Mouse (Mus musculus): Measurements from ENCODE around the gene Drc3. TPM values are rescaled to one million over a fixed set of nuclear protein-coding genes. Genes with fewer than 3 reads are reported as not detected.

The Drc3 gene
- polyA plus RNA-seq, 1 experiment from 2014 or later = 2.5 TPM

DNA sequence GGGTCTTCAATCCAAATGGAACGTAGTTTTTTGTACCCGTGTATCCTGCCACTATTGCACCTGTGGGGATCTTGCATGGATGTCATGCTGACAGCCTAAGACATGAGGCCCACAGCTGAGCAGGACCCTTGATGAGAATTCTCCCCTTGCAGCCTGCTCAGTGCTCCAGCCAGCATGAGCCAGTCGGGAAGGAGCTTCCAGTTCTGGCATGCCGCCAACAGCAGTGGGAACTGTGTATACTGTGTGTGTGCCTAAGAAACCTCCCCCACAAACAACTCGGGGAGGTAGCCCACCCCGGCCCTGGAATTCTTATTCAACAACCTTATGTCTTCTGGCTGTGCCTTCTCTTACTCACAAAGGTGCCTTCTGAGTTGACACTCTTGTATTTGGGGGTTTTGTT is 43.4 kb downstream of the Drc3 start:
- H3K36me3 ChIP-seq (ENCODE audit: control insufficient read depth, insufficient read depth) = peaks cover 12% of the 10 kb centered on the region
- H3K4me1 ChIP-seq (ENCODE audit: control insufficient read depth, insufficient read depth, low read length) = no peaks in the 10 kb centered on the region
- ATAC-seq (replicated peaks; ENCODE audit: extremely low read depth, insufficient read depth, low FRiP score) = no peak
- WGBS = 57% methylated on average over 6 of the region's 6 CpGs
- H3K27me3 ChIP-seq (ENCODE audit: control insufficient read depth, insufficient read depth, low read length) = no peaks in the 10 kb centered on the region
- H3K9ac ChIP-seq (ENCODE audit: low read length) = no peak overlapping the region
- H3K4me2 ChIP-seq (ENCODE audit: low read depth, low read length) = no peak overlapping the region
- H3K4me3 ChIP-seq (ENCODE audit: low read length) = no peak overlapping the region
- H3K9me3 ChIP-seq (replicated peaks; ENCODE audit: control insufficient read depth, low read length) = no peaks in the 10 kb centered on the region
- H3K27ac ChIP-seq (ENCODE audit: low read length) = no peak overlapping the region

DNA sequence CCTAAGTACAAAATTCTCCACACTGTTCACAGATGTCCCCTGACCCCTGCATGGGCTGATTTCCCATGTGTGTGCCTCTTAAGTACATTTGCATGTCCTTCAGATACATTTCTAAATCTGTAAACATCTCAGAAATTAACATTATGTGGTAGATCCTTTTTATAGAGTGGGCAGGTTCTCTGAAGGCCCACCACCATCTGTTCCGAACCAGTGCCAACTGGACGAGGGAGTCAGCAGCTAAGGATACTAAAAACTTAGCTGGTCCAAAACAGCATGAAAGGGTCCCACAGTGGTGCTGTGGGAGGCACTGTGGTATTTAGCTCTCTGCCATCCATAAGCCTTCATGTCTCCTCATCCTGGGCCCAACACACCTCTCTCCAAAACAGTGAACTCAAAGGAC is 44.0 kb downstream of the Drc3 start:
- 91% methylated on average over 2 of the region's 2 CpGs for whole genome bisulfite sequencing
- ATAC-seq (replicated peaks; ENCODE audit: extremely low read depth, insufficient read depth, low FRiP score) = no peak
- Histone ChIP-seq H3K4me3 (ENCODE audit: low read length) (no peak overlapping the region), H3K9ac (ENCODE audit: low read length) (no peak overlapping the region), H3K36me3 (ENCODE audit: control insufficient read depth, insufficient read depth) (peaks cover 18% of the 10 kb centered on the region), H3K9me3 (replicated peaks; ENCODE audit: control insufficient read depth, low read length) (no peaks in the 10 kb centered on the region), H3K27ac (ENCODE audit: low read length) (no peak overlapping the region), H3K4me2 (ENCODE audit: low read depth, low read length) (no peak overlapping the region), H3K4me1 (ENCODE audit: control insufficient read depth, insufficient read depth, low read length) (no peaks in the 10 kb centered on the region), H3K27me3 (ENCODE audit: control insufficient read depth, insufficient read depth, low read length) (no peaks in the 10 kb centered on the region)

DNA sequence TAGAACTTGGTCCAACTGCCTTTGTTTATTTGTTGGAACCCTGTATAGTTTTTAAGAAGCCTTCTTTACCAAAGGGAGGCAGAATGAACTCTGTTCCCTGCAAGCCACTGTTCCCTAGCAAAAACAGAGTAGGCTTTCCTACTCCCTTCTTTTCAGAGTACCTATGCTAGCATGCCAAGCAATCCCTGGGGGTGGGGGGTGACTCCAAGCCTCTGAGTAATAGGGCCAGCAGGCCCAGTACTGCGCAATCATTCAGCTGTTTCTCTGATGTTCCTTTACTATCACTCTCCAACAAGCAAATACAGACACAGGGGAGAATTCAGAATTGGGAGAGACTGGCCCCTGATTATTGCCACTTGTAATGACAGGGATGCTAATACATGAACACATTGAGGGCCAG is 53.5 kb downstream of the Drc3 start:
- Histone ChIP-seq H3K4me2 (ENCODE audit: low read depth, low read length) (no peak overlapping the region), H3K27ac (ENCODE audit: low read length) (no peak overlapping the region), H3K4me1 (ENCODE audit: control insufficient read depth, insufficient read depth, low read length) (no peaks in the 10 kb centered on the region), H3K36me3 (ENCODE audit: control insufficient read depth, insufficient read depth) (peaks cover 52% of the 10 kb centered on the region), H3K27me3 (ENCODE audit: control insufficient read depth, insufficient read depth, low read length) (no peaks in the 10 kb centered on the region), H3K4me3 (ENCODE audit: low read length) (no peak overlapping the region), H3K9me3 (replicated peaks; ENCODE audit: control insufficient read depth, low read length) (no peaks in the 10 kb centered on the region), H3K9ac (ENCODE audit: low read length) (no peak overlapping the region)
- 100% methylated on average over 1 of the region's 1 CpGs for WGBS
- ATAC-seq (replicated peaks; ENCODE audit: extremely low read depth, insufficient read depth, low FRiP score) = no peak

DNA sequence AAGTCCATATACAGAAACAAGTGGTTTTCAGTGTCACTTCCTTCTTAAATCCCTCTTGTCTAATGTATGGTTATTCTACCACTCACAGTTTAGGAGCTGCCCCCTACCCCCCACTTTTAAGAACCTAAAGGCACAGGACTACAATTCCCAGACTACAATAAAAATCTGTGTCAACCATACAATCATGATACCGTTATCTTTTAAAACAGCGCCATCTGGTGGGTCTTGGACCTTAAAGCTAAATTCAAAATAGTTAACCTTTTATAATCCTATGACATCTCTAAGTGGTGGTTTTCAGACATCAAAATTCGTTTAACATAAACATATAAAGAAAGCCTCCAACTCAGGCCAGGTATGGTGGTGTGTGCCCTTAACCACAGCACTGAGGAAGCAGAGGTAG is 59.0 kb downstream of the Drc3 start:
- no peaks in the 10 kb centered on the region for H3K9me3 ChIP-seq (replicated peaks; ENCODE audit: control insufficient read depth, low read length)
- WGBS = 13% methylated on average over 3 of the region's 3 CpGs
- no peak overlapping the region for H3K9ac ChIP-seq (ENCODE audit: low read length)
- H3K27ac ChIP-seq (ENCODE audit: low read length) = no peak overlapping the region
- no peaks in the 10 kb centered on the region for H3K27me3 ChIP-seq (ENCODE audit: control insufficient read depth, insufficient read depth, low read length)
- no peak overlapping the region for H3K4me2 ChIP-seq (ENCODE audit: low read depth, low read length)
- H3K36me3 ChIP-seq (ENCODE audit: control insufficient read depth, insufficient read depth) = peaks cover 17% of the 10 kb centered on the region
- H3K4me3 ChIP-seq (ENCODE audit: low read length) = no peak overlapping the region
- peaks cover 8% of the 10 kb centered on the region; the same call in 1 of the 2 replicates for H3K4me1 ChIP-seq (ENCODE audit: control insufficient read depth, insufficient read depth, low read length)
- ATAC-seq (replicated peaks; ENCODE audit: extremely low read depth, insufficient read depth, low FRiP score) = no peak

DNA sequence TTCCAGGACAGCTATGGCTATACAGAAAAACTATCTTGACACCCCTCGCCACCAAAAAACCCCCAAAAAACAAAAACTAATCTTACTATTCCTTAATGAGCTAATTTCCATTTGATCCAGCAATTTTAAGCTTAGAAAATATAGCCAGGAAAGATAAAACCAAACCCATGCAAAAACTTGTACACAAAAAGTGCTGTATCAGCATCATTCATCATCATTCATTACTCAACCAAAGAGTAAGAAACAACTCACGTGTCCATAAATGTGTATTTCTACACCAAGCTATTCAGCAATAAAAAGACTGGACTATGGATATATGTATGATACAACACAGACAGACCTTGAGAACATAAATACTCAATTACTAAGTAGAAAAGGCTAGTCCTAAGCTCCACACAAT is 59.8 kb downstream of the Drc3 start:
- H3K4me2 ChIP-seq (ENCODE audit: low read depth, low read length) = no peak overlapping the region
- ATAC-seq (replicated peaks; ENCODE audit: extremely low read depth, insufficient read depth, low FRiP score) = no peak
- WGBS = 91% methylated on average over 2 of the region's 2 CpGs
- no peaks in the 10 kb centered on the region for H3K9me3 ChIP-seq (replicated peaks; ENCODE audit: control insufficient read depth, low read length)
- H3K36me3 ChIP-seq (ENCODE audit: control insufficient read depth, insufficient read depth) = peaks cover 11% of the 10 kb centered on the region; the same call in 1 of the 2 replicates
- peaks cover 8% of the 10 kb centered on the region; the same call in 1 of the 2 replicates for H3K4me1 ChIP-seq (ENCODE audit: control insufficient read depth, insufficient read depth, low read length)
- H3K27ac ChIP-seq (ENCODE audit: low read length) = no peak overlapping the region
- no peak overlapping the region for H3K4me3 ChIP-seq (ENCODE audit: low read length)
- no peaks in the 10 kb centered on the region for H3K27me3 ChIP-seq (ENCODE audit: control insufficient read depth, insufficient read depth, low read length)
- H3K9ac ChIP-seq (ENCODE audit: low read length) = no peak overlapping the region

DNA sequence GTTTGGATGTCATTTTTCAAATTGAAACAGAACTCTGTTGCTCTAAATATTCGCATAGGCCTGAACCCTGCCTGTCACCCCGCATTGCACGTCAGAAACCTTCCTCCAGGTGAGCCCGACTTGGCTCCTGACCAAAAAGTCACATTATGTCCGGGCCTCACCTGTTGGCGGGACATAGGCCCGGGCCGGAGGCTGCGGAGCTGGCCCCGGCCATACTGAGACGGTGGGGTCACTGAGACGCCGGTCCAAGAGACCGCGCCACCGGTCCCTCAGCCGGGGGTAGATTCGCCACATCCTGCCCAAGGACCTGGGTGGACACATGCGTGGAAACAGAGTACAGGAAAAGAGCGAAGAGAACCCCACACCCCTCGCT is 63.4 kb downstream of the Drc3 start:
- no peaks in the 10 kb centered on the region for H3K9me3 ChIP-seq (replicated peaks; ENCODE audit: control insufficient read depth, low read length)

DNA sequence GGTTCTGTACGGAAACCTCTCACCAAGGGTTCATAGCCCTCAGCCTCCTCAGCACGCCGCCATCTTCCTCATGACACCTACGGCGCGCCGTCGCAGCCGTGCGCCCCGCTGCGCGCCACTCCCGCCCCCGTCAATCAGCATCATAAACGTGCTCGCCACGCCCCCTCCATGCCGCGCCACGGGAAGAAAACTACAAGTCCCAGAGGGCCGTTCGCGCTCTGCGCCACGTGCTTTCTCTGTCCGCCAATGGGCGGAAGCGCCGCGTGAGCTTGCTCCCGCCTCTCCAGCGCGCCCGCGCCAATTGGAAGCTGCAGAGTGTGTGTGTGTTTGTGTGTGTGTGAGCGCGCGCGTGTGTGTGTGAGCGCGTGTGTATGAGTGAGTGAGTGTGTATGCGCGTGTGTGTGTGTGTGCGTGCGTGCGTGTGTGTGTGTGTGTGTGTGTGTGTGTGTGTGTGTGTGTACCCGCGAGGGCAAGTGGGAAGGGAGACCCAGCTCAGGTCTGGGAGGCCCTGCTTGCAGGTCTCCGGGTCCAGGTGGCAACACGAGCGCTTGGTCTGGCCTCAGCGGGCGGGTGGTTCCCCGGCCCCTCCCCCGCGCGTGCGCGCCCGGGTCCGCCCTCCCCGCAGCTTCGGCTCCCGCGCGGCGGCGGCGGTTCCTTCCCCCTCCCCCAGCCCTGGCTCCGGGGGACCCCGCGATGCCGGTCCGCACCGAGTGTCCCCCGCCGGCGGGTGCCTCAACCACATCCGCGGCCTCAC is 64.0 kb downstream of the Drc3 start, which contains the start of gene Gid4:
Gene Gid4 (plus strand): TSS at position 183 of the 754 bp plus-strand sequence.
- peak; percentile 96 for ATAC-seq (replicated peaks; ENCODE audit: extremely low read depth, insufficient read depth, low FRiP score)
- under 1% methylated on average over 77 of the region's 81 CpGs for WGBS
- peak within 1 kb of the TSS; percentile 90 for H3K4me2 ChIP-seq (ENCODE audit: low read depth, low read length)
- H3K4me1 ChIP-seq (ENCODE audit: control insufficient read depth, insufficient read depth, low read length) = peaks cover 18% of the 10 kb centered on the region
- H3K27ac ChIP-seq (ENCODE audit: low read length) = peak within 1 kb of the TSS; percentile 74
- peak within 1 kb of the TSS; percentile 82 for H3K4me3 ChIP-seq (ENCODE audit: low read length)
- H3K9ac ChIP-seq (ENCODE audit: low read length) = peak within 1 kb of the TSS; percentile 86
- no peaks in the 10 kb centered on the region for H3K9me3 ChIP-seq (replicated peaks; ENCODE audit: control insufficient read depth, low read length)
- H3K27me3 ChIP-seq (ENCODE audit: control insufficient read depth, insufficient read depth, low read length) = no peaks in the 10 kb centered on the region
- H3K36me3 ChIP-seq (ENCODE audit: control insufficient read depth, insufficient read depth) = no peaks in the 10 kb centered on the region

More for the DNA sequence above, 63.4 kb downstream of the Drc3 start:
- Histone ChIP-seq H3K27me3 (ENCODE audit: control insufficient read depth, insufficient read depth, low read length) (no peaks in the 10 kb centered on the region), H3K4me3 (ENCODE audit: low read length) (peak overlapping the region; percentile 82), H3K27ac (ENCODE audit: low read length) (peak overlapping the region; percentile 70), H3K4me2 (ENCODE audit: low read depth, low read length) (peak overlapping the region; percentile 81), H3K9ac (ENCODE audit: low read length) (peak overlapping the region; percentile 86), H3K36me3 (ENCODE audit: control insufficient read depth, insufficient read depth) (no peaks in the 10 kb centered on the region), H3K4me1 (ENCODE audit: control insufficient read depth, insufficient read depth, low read length) (peaks cover 18% of the 10 kb centered on the region)
- ATAC-seq (replicated peaks; ENCODE audit: extremely low read depth, insufficient read depth, low FRiP score) = peak; percentile 45
- under 1% methylated on average over 21 of the region's 21 CpGs for WGBS

DNA sequence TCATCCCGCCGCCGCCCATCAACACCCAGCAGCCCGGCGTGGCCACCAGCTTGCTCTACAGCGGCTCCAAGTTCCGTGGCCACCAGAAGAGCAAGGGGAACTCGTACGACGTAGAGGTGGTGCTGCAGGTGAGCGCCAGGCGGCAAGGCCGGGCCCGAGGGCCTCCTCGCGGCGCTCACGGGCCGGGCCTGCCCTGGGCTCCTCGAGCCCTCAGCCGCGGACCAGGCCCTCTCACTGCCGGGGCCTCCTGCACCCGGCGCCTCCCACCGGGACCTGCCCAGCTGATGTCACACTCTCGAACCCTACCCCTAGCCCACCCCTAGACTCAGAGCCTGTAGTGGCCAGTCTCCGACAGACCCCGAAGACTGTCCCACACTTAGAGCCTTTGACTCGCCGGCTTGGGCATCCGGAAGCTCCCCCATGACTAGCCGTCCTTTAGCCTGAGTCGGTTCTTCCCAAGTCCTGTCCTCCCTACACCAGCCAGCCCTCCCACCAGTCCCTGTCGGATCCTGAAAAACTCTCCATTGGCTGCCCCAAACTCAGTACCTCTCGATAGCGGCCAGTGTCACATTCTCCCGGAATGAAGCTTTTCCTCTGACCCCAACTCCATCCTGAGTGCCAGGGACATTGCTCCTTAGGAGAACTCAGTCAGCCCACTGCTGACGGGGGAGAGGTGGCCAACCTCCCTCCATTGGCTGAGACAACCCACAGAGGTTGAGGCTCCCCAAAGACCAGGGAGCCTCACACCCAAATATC is 64.8 kb downstream of the Drc3 start, which contains the start of gene Atpaf2:
Gene Atpaf2 (minus strand): TSS at position 741 of the 756 bp plus-strand sequence.
- ATAC-seq (replicated peaks; ENCODE audit: extremely low read depth, insufficient read depth, low FRiP score) = peak; percentile 23
- H3K36me3 ChIP-seq (ENCODE audit: control insufficient read depth, insufficient read depth) = no peaks in the 10 kb centered on the region
- under 1% methylated on average over 39 of the region's 39 CpGs for WGBS

DNA sequence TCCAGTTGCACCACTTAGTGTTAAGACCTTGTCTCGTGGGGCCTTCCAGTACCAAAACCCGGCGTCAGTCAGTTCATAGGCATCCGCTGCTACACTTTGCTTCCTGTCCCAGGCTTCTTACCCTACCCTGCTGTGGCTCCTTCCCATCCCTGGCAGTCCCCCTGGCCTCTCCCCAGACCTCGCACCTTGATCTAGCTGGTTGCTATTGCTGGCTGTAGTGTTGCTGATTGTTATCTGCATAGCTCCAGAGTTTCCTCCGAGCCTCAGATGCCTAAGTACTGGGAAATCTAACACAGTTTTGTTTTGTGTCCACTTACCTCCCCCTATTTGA is 65.3 kb downstream of the Drc3 start:
- ATAC-seq (replicated peaks; ENCODE audit: extremely low read depth, insufficient read depth, low FRiP score) = no peak
- Histone ChIP-seq H3K4me3 (ENCODE audit: low read length) (peak overlapping the region; percentile 82), H3K36me3 (ENCODE audit: control insufficient read depth, insufficient read depth) (no peaks in the 10 kb centered on the region), H3K27me3 (ENCODE audit: control insufficient read depth, insufficient read depth, low read length) (no peaks in the 10 kb centered on the region), H3K4me2 (ENCODE audit: low read depth, low read length) (peak overlapping the region; percentile 90), H3K9me3 (replicated peaks; ENCODE audit: control insufficient read depth, low read length) (no peaks in the 10 kb centered on the region), H3K9ac (ENCODE audit: low read length) (peak overlapping the region; percentile 81), H3K27ac (ENCODE audit: low read length) (peak overlapping the region; percentile 74; the same call in 1 of the 2 replicates), H3K4me1 (ENCODE audit: control insufficient read depth, insufficient read depth, low read length) (peaks cover 18% of the 10 kb centered on the region)
- 4% methylated on average over 6 of the region's 6 CpGs for WGBS

More for the DNA sequence above, 64.8 kb downstream of the Drc3 start, which contains the start of gene Atpaf2:
- H3K27me3 ChIP-seq (ENCODE audit: control insufficient read depth, insufficient read depth, low read length) = no peaks in the 10 kb centered on the region
- peak within 1 kb of the TSS; percentile 82 for H3K4me3 ChIP-seq (ENCODE audit: low read length)
- H3K4me2 ChIP-seq (ENCODE audit: low read depth, low read length) = peak within 1 kb of the TSS; percentile 90
- no peaks in the 10 kb centered on the region for H3K9me3 ChIP-seq (replicated peaks; ENCODE audit: control insufficient read depth, low read length)
- peak within 1 kb of the TSS; percentile 81 for H3K9ac ChIP-seq (ENCODE audit: low read length)
- H3K27ac ChIP-seq (ENCODE audit: low read length) = peak within 1 kb of the TSS; percentile 74
- peaks cover 18% of the 10 kb centered on the region for H3K4me1 ChIP-seq (ENCODE audit: control insufficient read depth, insufficient read depth, low read length)

Data from heart, embryonic 16.5 days (tissue).